Mouse (Mus musculus) cerebellum, adult 9-11 months (tissue): ENCODE measurements around the gene Neu3.
"Not testable (repeated sequence)": the region's sequence is repeated elsewhere in the genome, so short reads cannot be mapped to it uniquely, and the experiment has no call there.

Source experiments
- DNase-seq: peaks from one replicate; pipeline ENCODE4 v3.0.0; 2022

The Neu3 gene

GRCm38 (mm10) chr7:99833846-99834222 lies 5.6 kb upstream of the Neu3 start:
- no peak for DNase-seq

- no peak for DNase-seq
Observed at GRCm38 (mm10) chr7:99833115-99833845, 5.1 kb upstream of the Neu3 start.

GRCm38 (mm10) chr7:99826096-99826495 lies 2.1 kb downstream of the Neu3 start:
- DNase-seq = no peak

GRCm38 (mm10) chr7:99825511-99825910 lies 2.7 kb downstream of the Neu3 start:
- DNase-seq = no peak

- no peak for DNase-seq
Observed at GRCm38 (mm10) chr7:99824649-99825483, 3.4 kb downstream of the Neu3 start.

- DNase-seq = no peak
Observed at GRCm38 (mm10) chr7:99823045-99823663, 5.1 kb downstream of the Neu3 start.

- DNase-seq = no peak
Observed at GRCm38 (mm10) chr7:99822426-99822825, 5.8 kb downstream of the Neu3 start.

GRCm38 (mm10) chr7:99821953-99822352 lies 6.3 kb downstream of the Neu3 start:
- DNase-seq = no peak

- DNase-seq = not testable (repeated sequence)
Observed at GRCm38 (mm10) chr7:99818181-99818725, 10.0 kb downstream of the Neu3 start.

GRCm38 (mm10) chr7:99813394-99813793 lies 14.8 kb downstream of the Neu3 start:
- no peak for DNase-seq

- DNase-seq = no peak
Observed at GRCm38 (mm10) chr7:99811661-99812060, 16.6 kb downstream of the Neu3 start.

- no peak for DNase-seq
Observed at GRCm38 (mm10) chr7:99810814-99811213, 17.4 kb downstream of the Neu3 start.

- not testable (repeated sequence) for DNase-seq
Observed at GRCm38 (mm10) chr7:99807043-99807442, 21.2 kb downstream of the Neu3 start.

GRCm38 (mm10) chr7:99805340-99805739 lies 22.9 kb downstream of the Neu3 start:
- no peak for DNase-seq

- DNase-seq = not testable (repeated sequence)
Observed at GRCm38 (mm10) chr7:99804033-99804432, 24.2 kb downstream of the Neu3 start.

GRCm38 (mm10) chr7:99803535-99803934 lies 24.7 kb downstream of the Neu3 start:
- no peak for DNase-seq

GRCm38 (mm10) chr7:99799118-99799517 lies 29.1 kb downstream of the Neu3 start:
- DNase-seq = no peak

- peak; percentile 48 for DNase-seq
Observed at GRCm38 (mm10) chr7:99797911-99798647, 30.1 kb downstream of the Neu3 start.

GRCm38 (mm10) chr7:99797261-99797660 lies 31.0 kb downstream of the Neu3 start:
- DNase-seq = no peak

- DNase-seq = peak; percentile 3
Observed at GRCm38 (mm10) chr7:99796471-99796870, 31.7 kb downstream of the Neu3 start.

- peak; percentile 2 for DNase-seq
Observed at GRCm38 (mm10) chr7:99795192-99795981, 32.8 kb downstream of the Neu3 start.

- no peak for DNase-seq
Observed at GRCm38 (mm10) chr7:99794096-99794495, 34.1 kb downstream of the Neu3 start.
